ENCODE assay signal across 12 mouse cellular contexts in genomic region chr16:33764501-33765193, GRCm38 (mm10). TPM values are rescaled to one million over a fixed set of nuclear protein-coding genes. Genes with fewer than 3 reads are reported as not detected.
DNase-seq lines count a peak whose midpoint lies in the region; ATAC-seq and TF ChIP-seq lines count a peak whose summit lies in the region.
"Had no signal": no experiment of that assay in that cellular context is flagged by ENCODE, and none has a peak within 500 bp of the region (broad histone marks: within the 10 kb centered on the region; RNA-seq: fewer than 3 reads in every experiment).

No protein-coding gene starts in this region.

- no peak for TF ChIP-seq POLR2A in cerebellum, adult 2 months (IDR thresholded peaks at IDR 0.05; ENCODE audit: borderline replicate concordance, insufficient read depth, low read length)

- peaks cover 2% of the 10 kb centered on the region for H3K36me3 ChIP-seq in G1E (replicated peaks)
- H3K36me3 ChIP-seq in embryonic facial prominence, embryonic 10.5 days (replicated peaks) = peaks cover 30% of the 10 kb centered on the region
- no peaks in the 10 kb centered on the region for H3K36me3 ChIP-seq in hindbrain, embryonic 15.5 days
- H3K36me3 ChIP-seq in midbrain, embryonic 12.5 days = peaks cover 14% of the 10 kb centered on the region

- no peaks in the 10 kb centered on the region for H3K27me3 ChIP-seq in G1E (ENCODE audit: insufficient read depth, low read length)
- H3K27me3 ChIP-seq in embryonic facial prominence, embryonic 10.5 days (replicated peaks; ENCODE audit: low read depth, poor library complexity, severe bottlenecking) = no peaks in the 10 kb centered on the region
- H3K27me3 ChIP-seq in hindbrain, embryonic 15.5 days = no peaks in the 10 kb centered on the region
- no peaks in the 10 kb centered on the region for H3K27me3 ChIP-seq in midbrain, embryonic 12.5 days
- H3K27me3 ChIP-seq in cerebellum, adult 2 months (ENCODE audit: control insufficient read depth, insufficient read depth, low read length) = no peaks in the 10 kb centered on the region
- H3K27me3 ChIP-seq: limb, embryonic 15.5 days had no signal

- peak; percentile 64 for ATAC-seq in G1E (ENCODE audit: extremely low read depth, insufficient number of reproducible peaks, low FRiP score, poor library complexity, severe bottlenecking)
- ATAC-seq in hindbrain, embryonic 15.5 days (ENCODE audit: low FRiP score, low read depth) = peak; percentile 61; the same call in 1 of the 2 replicates
- peak; percentile 84 for ATAC-seq in midbrain, embryonic 12.5 days (ENCODE audit: low FRiP score, low read depth)

- no peak overlapping the region for H3K9ac ChIP-seq in hindbrain, embryonic 15.5 days
- no peak overlapping the region for H3K9ac ChIP-seq in midbrain, embryonic 12.5 days (replicated peaks)
- H3K9ac ChIP-seq: limb, embryonic 15.5 days had no signal

- H3K27ac ChIP-seq in embryonic facial prominence, embryonic 10.5 days (replicated peaks) = peak overlapping the region; percentile 40; the same call in 1 of the 2 replicates
- peak overlapping the region; percentile 35 for H3K27ac ChIP-seq in hindbrain, embryonic 15.5 days (replicated peaks)
- H3K27ac ChIP-seq in midbrain, embryonic 12.5 days (replicated peaks) = peak overlapping the region; percentile 78
- H3K27ac ChIP-seq in cerebellum, adult 2 months (ENCODE audit: insufficient read depth, low read length) = no peak overlapping the region
- H3K27ac ChIP-seq: limb, embryonic 15.5 days had no signal

- H3K9me3 ChIP-seq in G1E (replicated peaks) = no peaks in the 10 kb centered on the region
- H3K9me3 ChIP-seq in embryonic facial prominence, embryonic 10.5 days = no peaks in the 10 kb centered on the region
- H3K9me3 ChIP-seq in hindbrain, embryonic 15.5 days = no peaks in the 10 kb centered on the region
- no peaks in the 10 kb centered on the region for H3K9me3 ChIP-seq in midbrain, embryonic 12.5 days
- H3K9me3 ChIP-seq: limb, embryonic 15.5 days had no signal

- 68% methylated on average over 12 of the region's 12 CpGs for WGBS in embryonic facial prominence, embryonic 10.5 days
- 35% methylated on average over 12 of the region's 12 CpGs for WGBS in hindbrain, embryonic 15.5 days
- WGBS in midbrain, embryonic 12.5 days = 10% methylated on average over 12 of the region's 12 CpGs
- WGBS in cerebellum, adult 2 months = 70% methylated on average over 12 of the region's 12 CpGs

- no peak overlapping the region; the same call in 1 of the 2 replicates for H3K4me3 ChIP-seq in G1E (ENCODE audit: low read depth, low read length)
- H3K4me3 ChIP-seq in embryonic facial prominence, embryonic 10.5 days = no peak overlapping the region
- no peak overlapping the region for H3K4me3 ChIP-seq in hindbrain, embryonic 15.5 days
- H3K4me3 ChIP-seq in midbrain, embryonic 12.5 days = peak overlapping the region; percentile 7; the same call in 1 of the 2 replicates
- no peak overlapping the region for H3K4me3 ChIP-seq in cerebellum, adult 2 months (replicated peaks; ENCODE audit: insufficient read depth, low read depth, low read length)
- H3K4me3 ChIP-seq: limb, embryonic 15.5 days; myocyte had no signal

- TF ChIP-seq CTCF in G1E (IDR thresholded peaks at IDR 0.05; ENCODE audit: low read depth, low read length) = no peak
- TF ChIP-seq CTCF in cerebellum, adult 2 months (IDR thresholded peaks at IDR 0.05; ENCODE audit: borderline replicate concordance, insufficient read depth, low read depth, low read length) = no peak

- DNase-seq in G1E (ENCODE audit: low spot score) = no peak
- DNase-seq in embryonic facial prominence, embryonic 10.5 days (ENCODE audit: low spot score) = no peak
- DNase-seq in spleen, postnatal 36 days (ENCODE audit: low spot score in 2 of 2) = no peak
- DNase-seq in spleen, adult 18-20 months = no peak
- no peak for DNase-seq in adipocyte (ENCODE audit: low spot score)
- no peak for DNase-seq in cerebellum, adult 2 months
- DNase-seq: adrenal gland, adult 8-10 months; kidney, adult 8-10 months had no signal

- H3K4me1 ChIP-seq in G1E (ENCODE audit: insufficient read depth, low read depth, low read length) = peaks cover 96% of the 10 kb centered on the region
- peaks cover 25% of the 10 kb centered on the region for H3K4me1 ChIP-seq in embryonic facial prominence, embryonic 10.5 days
- H3K4me1 ChIP-seq in hindbrain, embryonic 15.5 days (replicated peaks) = peaks cover 10% of the 10 kb centered on the region
- peaks cover 25% of the 10 kb centered on the region for H3K4me1 ChIP-seq in midbrain, embryonic 12.5 days
- no peaks in the 10 kb centered on the region for H3K4me1 ChIP-seq in cerebellum, adult 2 months (ENCODE audit: control insufficient read depth, insufficient read depth, low read length)
- H3K4me1 ChIP-seq: limb, embryonic 15.5 days had no signal

- peak overlapping the region; percentile 41 for H3K4me2 ChIP-seq in hindbrain, embryonic 15.5 days
- peak overlapping the region; percentile 38 for H3K4me2 ChIP-seq in midbrain, embryonic 12.5 days (replicated peaks)
- H3K4me2 ChIP-seq: limb, embryonic 15.5 days had no signal

RNA-seq across cellular contexts. Expression of gene Muc13, which starts 29.2 kb away (rescaled TPM):
- total RNA-seq in G1E (2014; fragmentation: Nextera tagmentation) (2.7 and 2.9 TPM in 2 replicates), G1E (2017) (6.4 and 6.9 TPM in 2 replicates)
- 0.17 and 0.21 TPM in 2 replicates for polyA plus RNA-seq in G1E (2012)
- polyA plus RNA-seq in embryonic facial prominence, embryonic 10.5 days (2016; fragmentation: Nextera tagmentation; extraction: Ambion mirVana) = 0.10 and 0.14 TPM in 2 replicates
- 0.05 TPM in 1 of 2 replicates, not detected in the other for polyA plus RNA-seq in hindbrain, embryonic 15.5 days (2015; fragmentation: Nextera tagmentation; extraction: Ambion mirVana)
- polyA plus RNA-seq in midbrain, embryonic 12.5 days (2016; fragmentation: Nextera tagmentation; extraction: Ambion mirVana) = 0.08 and 0.10 TPM in 2 replicates
- 0.06 and 0.11 TPM in 2 replicates for polyA plus RNA-seq in cerebellum, adult 2 months (2012; rRNA removed)
- polyA plus RNA-seq: limb, embryonic 15.5 days had no signal
